Mouse (Mus musculus) cerebellum, adult 2 months (tissue): ENCODE results near the gene Znhit6.

Source experiments
- CTCF ChIP-seq: fragments of 200-500 bp; IDR thresholded peaks from 2 replicates; pipeline ENCODE4 v1.5.1; 2011; ENCODE audit warnings: low read depth, mild to moderate bottlenecking, control low read depth, low read length, moderate library complexity, borderline replicate concordance; ENCODE audit not compliant: insufficient read depth
- POLR2A ChIP-seq: fragments of 200-500 bp; IDR thresholded peaks from 2 replicates; pipeline ENCODE4 v1.6.1; 2011; ENCODE audit warnings: low read length, control low read depth, borderline replicate concordance; ENCODE audit not compliant: insufficient read depth

DNA sequence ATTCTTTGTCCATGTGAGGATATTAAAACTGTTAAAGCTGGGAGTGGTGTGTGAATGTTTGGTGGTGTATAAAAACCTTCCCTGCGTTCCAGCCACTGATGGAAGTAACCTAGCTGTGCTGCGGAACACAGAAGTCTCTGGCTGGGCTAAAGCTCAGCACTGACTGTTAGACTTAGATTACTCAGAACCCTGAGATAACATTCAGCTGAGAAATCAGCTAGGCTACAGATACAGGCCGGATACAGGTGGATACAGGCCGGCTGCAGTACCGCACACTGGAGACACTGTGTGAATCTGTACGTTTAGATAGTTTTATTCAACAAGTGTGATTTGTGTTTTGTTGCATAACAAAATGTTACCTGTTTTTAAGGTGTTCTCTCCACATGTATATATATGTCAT lies 24.8 kb downstream of the Znhit6 start:
- no peak for TF ChIP-seq CTCF
- TF ChIP-seq POLR2A = no peak
